ENCODE assay signal across 8 mouse cellular contexts in genomic region chr7:45526474-45527120, GRCm38 (mm10). TPM values are rescaled to one million over a fixed set of nuclear protein-coding genes. Genes with fewer than 3 reads are reported as not detected.
DNase-seq lines count a peak whose midpoint lies in the region; ATAC-seq and TF ChIP-seq lines count a peak whose summit lies in the region.

No protein-coding gene starts in this region.

- H3K4me3 ChIP-seq in bone marrow macrophage, adult 2 months (ENCODE audit: insufficient read depth, low read length), result peak overlapping the region; percentile 77
- H3K4me3 ChIP-seq in hindbrain, embryonic 13.5 days, result peak overlapping the region; percentile 60
- peak overlapping the region; percentile 86 for H3K4me3 ChIP-seq in liver, embryonic 16.5 days (ENCODE audit: low read depth, low read length)

- DNase-seq in kidney, adult 9 months, result peak; percentile 66
- DNase-seq in kidney, postnatal 10 days, result no peak
- peak; percentile 46 to 60 for DNase-seq in spleen, postnatal 36 days (ENCODE audit: low spot score in 2 of 2)
- DNase-seq in frontal cortex, postnatal 10 days (ENCODE audit: low spot score in 2 of 2), result no peak

- no peaks in the 10 kb centered on the region; the same call in 1 of the 2 replicates for H3K36me3 ChIP-seq in hindbrain, embryonic 13.5 days
- peaks cover 23% of the 10 kb centered on the region for H3K36me3 ChIP-seq in liver, embryonic 16.5 days (ENCODE audit: control insufficient read depth, insufficient read depth)

- 24% methylated on average over 7 of the region's 7 CpGs for WGBS in hindbrain, embryonic 13.5 days
- 16% methylated on average over 7 of the region's 7 CpGs for WGBS in liver, embryonic 16.5 days (ENCODE audit: insufficient replicate concordance)

- peaks cover 31% of the 10 kb centered on the region for H3K4me1 ChIP-seq in bone marrow macrophage, adult 2 months (ENCODE audit: control insufficient read depth, insufficient read depth, low read length)
- peaks cover 37% of the 10 kb centered on the region for H3K4me1 ChIP-seq in hindbrain, embryonic 13.5 days (replicated peaks)
- peaks cover 12% of the 10 kb centered on the region for H3K4me1 ChIP-seq in liver, embryonic 16.5 days (ENCODE audit: control insufficient read depth, low read depth, low read length)

- no peak for TF ChIP-seq CTCF in bone marrow macrophage, adult 2 months (IDR thresholded peaks at IDR 0.05; ENCODE audit: low read depth, low read length)

- peak overlapping the region; percentile 77 for H3K9ac ChIP-seq in hindbrain, embryonic 13.5 days
- H3K9ac ChIP-seq in liver, embryonic 16.5 days (ENCODE audit: low read depth, low read length), result peak overlapping the region; percentile 96

- no peaks in the 10 kb centered on the region for H3K9me3 ChIP-seq in hindbrain, embryonic 13.5 days
- no peaks in the 10 kb centered on the region for H3K9me3 ChIP-seq in liver, embryonic 16.5 days (replicated peaks; ENCODE audit: control insufficient read depth, low read length)

- H3K27ac ChIP-seq in bone marrow macrophage, adult 2 months (ENCODE audit: insufficient read depth, low read depth, low read length), result peak overlapping the region; percentile 74
- peak overlapping the region; percentile 83 for H3K27ac ChIP-seq in hindbrain, embryonic 13.5 days
- peak overlapping the region; percentile 100 for H3K27ac ChIP-seq in liver, embryonic 16.5 days (ENCODE audit: low read length)

- ATAC-seq in hindbrain, embryonic 13.5 days (ENCODE audit: low FRiP score), result no peak
- no peak for ATAC-seq in liver, embryonic 16.5 days (ENCODE audit: low read depth)
- no peak for ATAC-seq in frontal cortex, adult (ENCODE audit: low TSS enrichment)

- H3K4me2 ChIP-seq in hindbrain, embryonic 13.5 days, result peak overlapping the region; percentile 80
- peak overlapping the region; percentile 75 for H3K4me2 ChIP-seq in liver, embryonic 16.5 days (ENCODE audit: low read depth, low read length)

- H3K27me3 ChIP-seq in hindbrain, embryonic 13.5 days, result peaks cover 9% of the 10 kb centered on the region; the same call in 1 of the 2 replicates
- no peaks in the 10 kb centered on the region; the same call in 1 of the 2 replicates for H3K27me3 ChIP-seq in liver, embryonic 16.5 days (ENCODE audit: control insufficient read depth, insufficient read depth, low read depth, low read length)

- no peak for TF ChIP-seq POLR2A in bone marrow macrophage, adult 2 months (IDR thresholded peaks at IDR 0.05; ENCODE audit: borderline replicate concordance, low read depth, low read length)

RNA-seq across cellular contexts. Expression of gene Plekha4, which starts 0.5 kb away (rescaled TPM):
- 1.0 and 1.6 TPM in 2 replicates for polyA plus RNA-seq in bone marrow macrophage, adult 2 months (2012; ENCODE audit: insufficient read depth, insufficient read length, missing spikeins)
- 2.4 and 4.3 TPM in 2 replicates for polyA plus RNA-seq in hindbrain, embryonic 13.5 days (2015; fragmentation: Nextera tagmentation; extraction: Ambion mirVana)
- 0.47 and 0.78 TPM in 2 replicates for polyA plus RNA-seq in liver, embryonic 16.5 days (2015; fragmentation: Nextera tagmentation; extraction: Ambion mirVana)

RNA-seq across cellular contexts. Expression of gene Ppp1r15a, which starts 0.5 kb away (rescaled TPM):
- polyA plus RNA-seq in bone marrow macrophage, adult 2 months (2012; ENCODE audit: insufficient read depth, insufficient read length, missing spikeins), result 21.3 and 26.7 TPM in 2 replicates
- polyA plus RNA-seq in hindbrain, embryonic 13.5 days (2015; fragmentation: Nextera tagmentation; extraction: Ambion mirVana), result 13.9 and 14.3 TPM in 2 replicates
- 293 and 328 TPM in 2 replicates for polyA plus RNA-seq in liver, embryonic 16.5 days (2015; fragmentation: Nextera tagmentation; extraction: Ambion mirVana)

RNA-seq across cellular contexts. Expression of gene Nucb1, which starts 16.4 kb away (rescaled TPM):
- 278 and 296 TPM in 2 replicates for polyA plus RNA-seq in bone marrow macrophage, adult 2 months (2012; ENCODE audit: insufficient read depth, insufficient read length, missing spikeins)
- 120 and 121 TPM in 2 replicates for polyA plus RNA-seq in hindbrain, embryonic 13.5 days (2015; fragmentation: Nextera tagmentation; extraction: Ambion mirVana)
- polyA plus RNA-seq in liver, embryonic 16.5 days (2015; fragmentation: Nextera tagmentation; extraction: Ambion mirVana), result 122 and 124 TPM in 2 replicates

RNA-seq across cellular contexts. Expression of gene Hsd17b14, which starts 28.1 kb away (rescaled TPM):
- 2.0 and 2.5 TPM in 2 replicates for polyA plus RNA-seq in bone marrow macrophage, adult 2 months (2012; ENCODE audit: insufficient read depth, insufficient read length, missing spikeins)
- polyA plus RNA-seq in hindbrain, embryonic 13.5 days (2015; fragmentation: Nextera tagmentation; extraction: Ambion mirVana), result 0.25 and 0.45 TPM in 2 replicates
- 1.3 and 1.8 TPM in 2 replicates for polyA plus RNA-seq in liver, embryonic 16.5 days (2015; fragmentation: Nextera tagmentation; extraction: Ambion mirVana)

RNA-seq across cellular contexts. Expression of gene Dhdh, which starts 38.0 kb away (rescaled TPM):
- polyA plus RNA-seq in bone marrow macrophage, adult 2 months (2012; ENCODE audit: insufficient read depth, insufficient read length, missing spikeins), result 22.0 and 25.4 TPM in 2 replicates
- polyA plus RNA-seq in hindbrain, embryonic 13.5 days (2015; fragmentation: Nextera tagmentation; extraction: Ambion mirVana), result 3.4 and 4.2 TPM in 2 replicates
- 2.5 and 3.3 TPM in 2 replicates for polyA plus RNA-seq in liver, embryonic 16.5 days (2015; fragmentation: Nextera tagmentation; extraction: Ambion mirVana)

Comparison
In these comparisons a context has a peak if more than half of its experiments do, and no peak if none do; other contexts are left out.
1. DNase-seq: peak in kidney, adult 9 months (single experiment) and spleen, postnatal 36 days (2 of 2); none in kidney, postnatal 10 days (single experiment) and frontal cortex, postnatal 10 days (0 of 2).
2. RNA of gene Ppp1r15a, which starts 0.5 kb away (polyA plus RNA-seq): 293 to 328 TPM in liver, embryonic 16.5 days; 21.3 to 26.7 TPM in bone marrow macrophage, adult 2 months and 13.9 to 14.3 TPM in hindbrain, embryonic 13.5 days; every median in the first group is over 10 times any median in the second.
3. Peak in every context shown above with its lines, with median percentiles within 50 percentile points of each other: H3K27ac ChIP-seq and H3K4me3 ChIP-seq.